Mouse (Mus musculus) neural tube, embryonic 14.5 days (tissue): ENCODE measurements around the gene Zeb2. TPM values are rescaled to one million over a fixed set of nuclear protein-coding genes. Genes with fewer than 3 reads are reported as not detected.

ENCODE experiments used
- ATAC-seq: fragments of 200-750 bp; cut with Nextera tagmentation; 2 replicates; pipeline ENCODE4 v1.8.0; 2017; ENCODE audit warnings: low read depth, mild to moderate bottlenecking, moderate TSS enrichment, moderate library complexity
- H3K27ac ChIP-seq: fragments of 300-500 bp; sonication (generic); 2 replicates; pipeline ENCODE4 v1.5.1; 2014; ENCODE audit warnings: low read depth, mild to moderate bottlenecking, control low read depth, low read length, moderate library complexity, mixed read lengths
- H3K27me3 ChIP-seq: fragments of 300-500 bp; sonication (generic); 2 replicates; pipeline ENCODE4 v1.6.1; 2014; ENCODE audit warnings: low read length; ENCODE audit not compliant: control insufficient read depth, insufficient read depth
- H3K36me3 ChIP-seq: fragments of 300-500 bp; sonication (generic); 2 replicates; pipeline ENCODE4 v1.6.1; 2014; ENCODE audit warnings: low read length, mixed read lengths; ENCODE audit not compliant: control insufficient read depth, insufficient read depth
- H3K4me1 ChIP-seq: fragments of 300-500 bp; sonication (generic); 2 replicates; pipeline ENCODE4 v1.6.1; 2014; ENCODE audit warnings: low read length; ENCODE audit not compliant: control insufficient read depth, insufficient read depth
- H3K4me2 ChIP-seq: fragments of 300-500 bp; sonication (generic); 2 replicates; pipeline ENCODE4 v1.6.1; 2014; ENCODE audit warnings: mild to moderate bottlenecking, low read depth, low read length, control low read depth
- H3K4me3 ChIP-seq: fragments of 300-500 bp; sonication (generic); 2 replicates; pipeline ENCODE4 v1.5.1; 2014; ENCODE audit warnings: low read depth, low read length, control low read depth, mixed read lengths
- H3K9ac ChIP-seq: fragments of 300-500 bp; sonication (generic); replicated peaks from 2 replicates; pipeline ENCODE4 v1.6.1; 2014; ENCODE audit warnings: low read depth, mild to moderate bottlenecking, control low read depth, low read length, mixed read lengths
- H3K9me3 ChIP-seq: fragments of 300-500 bp; sonication (generic); 2 replicates; pipeline ENCODE4 v1.6.1; 2016; ENCODE audit warnings: low read length; ENCODE audit not compliant: control insufficient read depth
- WGBS: fragments of 180-500 bp; shearing (Covaris S2); extraction: QIAGEN DNeasy Blood & Tissue Kit; methylation state at CpG from one replicate; pipeline ENCODE4 v1.1.7; 2014; 5-methylcytosine and 5-hydroxymethylcytosine counted together
- polyA plus RNA-seq: library from polyadenylated mRNA; unstranded; fragments of >200 nt; fragmentation: Nextera tagmentation; extraction: Ambion mirVana; gene quantifications from 2 replicates; pipeline ENCODE4 v1.2.1, GENCODE M21; 2014

The Zeb2 gene
- polyA plus RNA-seq, 1 experiment from 2014 or later = 53.8 TPM

- WGBS = 59% methylated on average over 6 of the region's 6 CpGs
- no peak for ATAC-seq
- no peak overlapping the region for H3K4me2 ChIP-seq
- H3K4me1 ChIP-seq = peaks cover 19% of the 10 kb centered on the region
- no peaks in the 10 kb centered on the region for H3K9me3 ChIP-seq
- H3K9ac ChIP-seq = no peak overlapping the region
- H3K36me3 ChIP-seq = no peaks in the 10 kb centered on the region
- no peak overlapping the region for H3K4me3 ChIP-seq
- H3K27ac ChIP-seq = no peak overlapping the region
- H3K27me3 ChIP-seq = no peaks in the 10 kb centered on the region
Measured at GRCm38 (mm10) chr2:45055926-45056325, 61.3 kb downstream of the Zeb2 start.

GRCm38 (mm10) chr2:45055034-45055615 is 62.1 kb downstream of the Zeb2 start:
- ATAC-seq = no peak
- no peak overlapping the region for H3K4me3 ChIP-seq

DNA sequence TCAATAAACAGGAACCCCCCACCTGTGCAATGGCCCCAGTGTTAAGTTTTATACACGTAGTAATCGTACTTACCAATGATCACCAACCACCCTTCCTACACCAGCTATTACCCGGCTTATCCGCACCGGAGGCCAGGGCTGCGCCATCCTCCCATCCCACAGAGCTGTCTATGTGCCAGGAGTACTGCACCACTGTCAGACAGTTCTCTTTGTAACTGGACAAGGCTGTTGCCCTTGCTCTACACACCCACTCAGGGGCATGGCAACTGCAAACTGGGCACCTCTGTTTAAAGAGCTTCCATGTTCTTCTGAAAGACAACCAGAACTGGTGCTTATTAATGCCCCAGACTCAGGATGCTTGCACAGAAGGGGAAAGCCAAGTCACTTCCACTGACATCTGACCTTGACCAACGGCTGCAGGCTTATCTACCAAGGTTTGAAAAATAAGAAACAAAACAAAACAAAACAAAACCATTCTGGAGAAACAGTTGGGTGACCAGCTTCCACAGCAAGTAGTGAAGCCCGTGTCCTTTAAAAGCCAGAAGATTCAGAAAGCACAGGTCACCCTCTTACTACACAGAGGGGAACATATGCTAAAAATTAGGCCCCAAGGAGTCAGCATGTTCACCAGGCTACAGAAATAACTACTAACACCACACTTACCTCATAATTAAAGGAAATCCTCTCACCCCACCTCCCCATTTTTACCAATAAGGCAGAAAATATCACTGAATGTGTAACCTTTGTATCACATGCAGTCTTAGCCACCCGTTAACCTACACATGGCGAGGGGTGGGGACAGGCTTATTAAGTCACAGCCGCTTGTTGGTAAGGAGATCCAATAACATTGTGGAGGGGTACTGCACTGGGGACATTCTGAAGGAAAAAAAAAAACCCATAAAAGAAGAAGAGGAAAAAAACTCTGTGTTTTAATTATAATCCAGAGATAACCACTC is 62.8 kb downstream of the Zeb2 start:
- H3K27me3 ChIP-seq = no peaks in the 10 kb centered on the region
- 43% methylated on average over 11 of the region's 11 CpGs for WGBS
- H3K4me1 ChIP-seq = peaks cover 15% of the 10 kb centered on the region
- peak; percentile 35; the same call in 1 of the 2 replicates for ATAC-seq
- no peaks in the 10 kb centered on the region for H3K9me3 ChIP-seq
- H3K36me3 ChIP-seq = no peaks in the 10 kb centered on the region
- H3K9ac ChIP-seq = no peak overlapping the region
- no peak overlapping the region for H3K4me3 ChIP-seq
- H3K27ac ChIP-seq = no peak overlapping the region
- no peak overlapping the region for H3K4me2 ChIP-seq

More at GRCm38 (mm10) chr2:45055034-45055615, 62.1 kb downstream of the Zeb2 start:
- Histone ChIP-seq H3K36me3 (no peaks in the 10 kb centered on the region), H3K9ac (no peak overlapping the region), H3K27me3 (no peaks in the 10 kb centered on the region), H3K4me1 (peaks cover 18% of the 10 kb centered on the region), H3K4me2 (no peak overlapping the region), H3K27ac (no peak overlapping the region), H3K9me3 (no peaks in the 10 kb centered on the region)
- WGBS = 44% methylated on average over 8 of the region's 8 CpGs

GRCm38 (mm10) chr2:45052587-45052986 is 64.6 kb downstream of the Zeb2 start:
- no peak for ATAC-seq
- Histone ChIP-seq H3K36me3 (no peaks in the 10 kb centered on the region), H3K4me3 (no peak overlapping the region), H3K4me2 (no peak overlapping the region), H3K9me3 (no peaks in the 10 kb centered on the region), H3K4me1 (peaks cover 11% of the 10 kb centered on the region; the same call in 1 of the 2 replicates), H3K9ac (no peak overlapping the region), H3K27me3 (no peaks in the 10 kb centered on the region), H3K27ac (no peak overlapping the region)
- 69% methylated on average over 4 of the region's 4 CpGs for WGBS

- Histone ChIP-seq H3K27me3 (no peaks in the 10 kb centered on the region), H3K4me1 (peaks cover 11% of the 10 kb centered on the region; the same call in 1 of the 2 replicates), H3K9ac (no peak overlapping the region), H3K9me3 (no peaks in the 10 kb centered on the region), H3K4me3 (no peak overlapping the region), H3K27ac (no peak overlapping the region), H3K4me2 (no peak overlapping the region), H3K36me3 (no peaks in the 10 kb centered on the region)
- WGBS = 66% methylated on average over 2 of the region's 2 CpGs
- no peak for ATAC-seq
Measured at GRCm38 (mm10) chr2:45051321-45051720, 65.9 kb downstream of the Zeb2 start.

GRCm38 (mm10) chr2:45049923-45050322 is 67.3 kb downstream of the Zeb2 start:
- H3K36me3 ChIP-seq = no peaks in the 10 kb centered on the region
- no peak overlapping the region for H3K4me2 ChIP-seq
- no peak overlapping the region for H3K4me3 ChIP-seq
- no peaks in the 10 kb centered on the region for H3K9me3 ChIP-seq
- no peak overlapping the region for H3K27ac ChIP-seq
- peaks cover 9% of the 10 kb centered on the region for H3K4me1 ChIP-seq
- ATAC-seq = no peak
- 87% methylated on average over 4 of the region's 4 CpGs for WGBS
- H3K27me3 ChIP-seq = no peaks in the 10 kb centered on the region
- H3K9ac ChIP-seq = no peak overlapping the region

DNA sequence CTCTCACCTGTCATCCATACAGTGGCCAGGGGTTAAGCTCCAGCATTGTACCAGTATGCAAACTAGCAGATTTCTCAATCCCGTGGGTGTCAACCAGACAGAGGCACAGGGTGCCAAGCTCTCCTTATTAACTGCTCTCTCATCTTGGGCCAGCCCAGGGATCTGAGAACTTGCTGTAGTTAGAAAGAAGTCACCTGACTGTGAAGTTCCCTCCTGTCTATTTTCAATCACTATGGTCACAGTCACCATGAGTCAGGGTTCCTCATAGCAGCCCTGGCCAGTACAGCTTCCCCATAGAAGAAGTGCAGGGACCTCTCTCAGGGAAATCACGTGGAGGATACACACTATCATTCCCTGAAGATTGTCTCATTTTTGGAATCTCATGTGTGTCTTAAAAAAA is 67.9 kb downstream of the Zeb2 start:
- Histone ChIP-seq H3K36me3 (no peaks in the 10 kb centered on the region), H3K4me2 (no peak overlapping the region), H3K4me1 (peaks cover 10% of the 10 kb centered on the region), H3K27ac (no peak overlapping the region), H3K4me3 (no peak overlapping the region), H3K9ac (no peak overlapping the region), H3K27me3 (no peaks in the 10 kb centered on the region), H3K9me3 (no peaks in the 10 kb centered on the region)
- no peak for ATAC-seq
- WGBS = 54% methylated on average over 2 of the region's 2 CpGs

DNA sequence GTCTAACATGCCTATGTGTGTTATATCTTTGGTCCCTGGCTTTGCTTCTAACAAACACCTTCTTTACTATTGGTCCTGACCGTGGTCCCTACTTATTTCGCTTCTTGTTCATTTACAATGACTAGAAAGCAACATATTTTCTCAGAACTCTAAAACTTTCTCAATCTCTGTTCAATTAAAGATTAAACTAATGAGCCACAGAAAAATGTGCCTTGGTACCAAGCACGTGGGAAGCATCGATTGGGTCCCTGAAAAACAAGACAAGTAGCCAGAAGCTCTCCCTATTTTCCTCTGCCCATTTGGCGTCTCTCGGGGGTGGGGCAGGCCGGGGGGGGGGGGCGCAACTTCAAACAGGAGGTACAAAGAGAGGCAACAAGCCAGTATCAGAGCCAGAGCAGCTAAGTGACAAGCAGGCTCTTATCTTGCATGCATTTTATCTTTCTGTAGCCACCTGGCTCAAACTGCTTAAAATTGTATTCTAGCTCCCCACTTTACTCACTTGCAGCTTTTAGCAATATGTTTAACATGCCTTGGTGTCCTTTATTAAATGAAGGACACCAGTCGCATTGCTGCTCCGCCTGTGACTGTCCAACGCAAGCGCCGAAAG is 76.4 kb downstream of the Zeb2 start:
- Histone ChIP-seq H3K36me3 (no peaks in the 10 kb centered on the region), H3K27ac (no peak overlapping the region), H3K27me3 (no peaks in the 10 kb centered on the region), H3K4me2 (no peak overlapping the region), H3K9ac (no peak overlapping the region), H3K4me3 (no peak overlapping the region), H3K4me1 (peaks cover 19% of the 10 kb centered on the region), H3K9me3 (no peaks in the 10 kb centered on the region)
- WGBS = 75% methylated on average over 13 of the region's 13 CpGs
- ATAC-seq = no peak

DNA sequence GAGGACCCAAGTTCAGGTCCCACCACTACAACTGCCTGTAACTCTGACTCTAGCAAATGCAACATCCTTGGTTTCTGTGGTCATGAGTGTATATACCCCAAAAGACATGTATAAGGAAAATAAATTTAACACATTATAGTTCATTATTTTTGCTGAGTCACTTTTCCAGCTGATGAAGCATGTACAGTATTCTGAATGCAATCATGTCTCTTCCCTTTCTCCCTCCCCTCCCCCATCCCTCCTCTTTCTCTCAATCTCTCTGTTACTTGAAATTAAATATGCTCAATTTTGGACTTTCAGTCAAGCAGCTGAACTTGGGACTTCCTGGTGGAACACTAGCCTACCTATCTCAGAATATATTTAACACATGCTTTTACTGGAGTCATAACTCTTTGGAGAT is 77.7 kb downstream of the Zeb2 start:
- H3K4me1 ChIP-seq = peaks cover 11% of the 10 kb centered on the region; the same call in 1 of the 2 replicates
- H3K4me3 ChIP-seq = no peak overlapping the region
- no peak overlapping the region for H3K9ac ChIP-seq
- no peaks in the 10 kb centered on the region for H3K9me3 ChIP-seq
- no peaks in the 10 kb centered on the region for H3K36me3 ChIP-seq
- H3K27ac ChIP-seq = no peak overlapping the region
- H3K27me3 ChIP-seq = no peaks in the 10 kb centered on the region
- ATAC-seq = no peak
- H3K4me2 ChIP-seq = no peak overlapping the region
